Mouse (Mus musculus): Measurements from ENCODE around the gene Syt13.

Gene Syt13

DNA sequence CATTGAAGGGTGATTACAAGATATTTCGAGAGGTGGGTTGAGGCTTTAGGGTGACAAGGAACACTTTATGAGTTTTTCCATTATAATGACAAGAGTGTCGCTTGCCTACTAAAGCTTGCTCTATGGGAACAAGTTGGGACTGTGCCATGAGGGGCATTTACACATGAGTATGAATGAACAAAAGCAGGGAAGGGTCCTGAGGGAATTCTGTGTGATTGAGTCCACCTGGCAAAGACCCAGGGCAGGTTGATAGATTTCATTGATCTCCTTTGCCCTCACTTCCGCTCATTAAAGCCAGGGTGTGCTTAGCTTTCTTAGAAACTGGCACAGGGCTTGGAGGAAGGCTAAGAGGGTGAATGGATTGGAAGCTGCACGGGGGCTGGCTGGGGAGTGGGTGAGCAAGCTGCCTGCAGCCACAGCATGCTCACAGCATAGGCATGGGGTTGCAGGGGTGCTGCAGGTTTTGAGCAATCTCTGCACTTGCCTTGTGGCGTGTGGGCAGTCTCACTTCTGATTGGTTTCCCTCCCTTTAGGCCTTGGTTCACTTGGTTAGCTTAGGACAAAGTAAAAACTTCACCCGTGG is 9.9 kb downstream of the Syt13 start:
- no peak for DNase-seq (ENCODE audit: low read depth, low spot score)

- DNase-seq (ENCODE audit: low read depth, low spot score) = no peak
Observed at GRCm38 (mm10) chr2:92929696-92930095, 14.8 kb downstream of the Syt13 start.

DNA sequence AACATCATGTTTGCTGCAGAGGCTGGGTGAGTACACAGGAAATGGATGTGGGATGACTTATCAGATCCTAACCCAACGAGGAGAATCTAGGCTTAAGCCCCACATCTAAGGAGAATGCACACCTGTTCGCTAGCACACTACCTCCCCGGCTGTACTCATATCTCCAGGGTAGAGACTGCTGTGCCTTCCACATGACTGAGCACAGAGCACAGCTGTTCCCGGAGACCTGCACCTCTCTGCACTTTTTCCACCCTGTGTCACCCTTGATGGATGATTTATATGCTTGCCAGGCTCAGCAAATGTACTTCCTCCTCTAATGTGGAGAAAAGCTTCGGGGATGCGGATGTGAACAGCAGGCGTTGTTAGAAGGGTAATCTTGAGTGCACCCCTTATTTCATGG is 16.2 kb downstream of the Syt13 start:
- no peak for DNase-seq (ENCODE audit: low read depth, low spot score)

DNA sequence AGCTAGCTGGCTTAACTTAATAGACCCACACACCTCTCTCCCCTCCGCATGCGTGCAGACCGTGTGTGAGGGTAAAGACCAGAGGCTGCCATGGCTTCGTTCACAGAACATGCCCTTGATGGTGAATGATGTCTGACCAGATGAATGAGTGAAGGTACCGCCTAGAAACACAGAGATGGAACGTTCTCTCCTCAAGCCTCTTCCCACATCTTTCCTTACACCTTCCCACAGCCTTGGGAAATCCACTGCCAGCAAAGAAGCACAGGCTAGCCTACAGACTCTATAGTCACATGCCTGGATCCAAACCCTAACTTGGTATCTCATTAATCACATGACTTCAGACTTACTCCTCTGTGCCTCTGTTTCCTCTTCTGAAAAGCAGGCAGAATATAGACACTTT is 18.5 kb downstream of the Syt13 start:
- no peak for DNase-seq (ENCODE audit: low read depth, low spot score)

GRCm38 (mm10) chr2:92934312-92934982 is 19.5 kb downstream of the Syt13 start:
- DNase-seq (ENCODE audit: low read depth, low spot score) = no peak

GRCm38 (mm10) chr2:92935483-92935882 is 20.6 kb downstream of the Syt13 start:
- DNase-seq (ENCODE audit: low read depth, low spot score) = no peak

DNA sequence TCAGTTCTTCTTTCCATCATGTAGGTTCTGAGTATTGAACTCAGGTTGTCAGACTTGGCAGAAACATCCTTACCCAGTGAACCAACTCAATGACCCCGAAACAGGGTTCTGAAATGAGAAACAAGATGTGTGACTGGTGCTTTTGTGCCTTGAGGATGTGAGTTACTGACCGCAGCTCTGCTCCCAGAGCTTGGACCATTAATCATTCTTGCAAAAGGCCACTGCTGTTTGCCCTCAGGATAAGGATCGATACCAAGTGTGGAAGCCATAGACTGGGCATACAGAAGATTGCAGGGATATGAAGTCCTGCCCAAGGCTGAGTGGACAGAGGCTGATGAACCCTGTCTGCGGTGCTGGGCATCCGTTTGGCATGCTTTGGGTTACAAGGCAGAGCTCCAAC is 23.2 kb downstream of the Syt13 start:
- DNase-seq (ENCODE audit: low read depth, low spot score) = no peak

DNA sequence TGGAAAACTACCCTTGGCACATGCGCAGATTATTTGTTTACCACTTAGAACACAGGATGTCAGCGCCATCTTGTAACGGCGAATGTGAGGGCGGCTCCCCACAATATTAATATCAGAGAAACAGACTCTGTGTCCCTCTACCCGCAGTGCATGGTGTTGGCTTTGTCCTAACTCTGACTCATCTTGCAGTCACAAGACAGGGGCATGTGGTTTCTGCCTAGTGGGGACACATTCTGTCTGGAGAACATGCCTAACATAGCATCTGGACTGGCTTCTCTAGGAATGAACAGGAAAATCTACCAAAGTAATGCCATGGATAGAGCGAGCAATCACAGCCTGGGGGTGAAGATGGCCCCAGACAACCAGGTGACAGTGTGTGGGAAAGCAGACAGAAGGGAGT is 23.9 kb downstream of the Syt13 start:
- DNase-seq (ENCODE audit: low read depth, low spot score) = no peak

DNA sequence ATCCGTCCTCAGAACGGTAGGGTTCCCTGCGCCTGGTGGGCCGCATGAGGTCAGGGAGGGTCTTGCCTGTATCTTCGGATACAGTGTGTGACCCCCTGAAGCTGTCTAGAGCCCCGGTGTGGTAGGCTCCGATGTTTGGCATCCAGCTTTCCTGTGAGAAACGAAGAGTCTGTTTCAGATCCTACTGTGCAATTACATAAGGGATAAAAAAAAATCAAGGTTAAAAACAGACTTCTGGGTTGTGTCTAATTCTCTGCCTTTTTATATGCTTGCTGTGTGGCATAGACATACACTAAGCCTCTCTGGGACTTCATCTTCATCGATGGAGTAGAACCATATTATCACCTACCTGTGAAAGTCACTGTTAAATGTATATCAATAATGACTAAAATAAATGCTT is 26.1 kb downstream of the Syt13 start:
- no peak for DNase-seq (ENCODE audit: low read depth, low spot score)

- DNase-seq (ENCODE audit: low read depth, low spot score) = no peak
Observed at GRCm38 (mm10) chr2:92941463-92941862, 26.6 kb downstream of the Syt13 start.

DNA sequence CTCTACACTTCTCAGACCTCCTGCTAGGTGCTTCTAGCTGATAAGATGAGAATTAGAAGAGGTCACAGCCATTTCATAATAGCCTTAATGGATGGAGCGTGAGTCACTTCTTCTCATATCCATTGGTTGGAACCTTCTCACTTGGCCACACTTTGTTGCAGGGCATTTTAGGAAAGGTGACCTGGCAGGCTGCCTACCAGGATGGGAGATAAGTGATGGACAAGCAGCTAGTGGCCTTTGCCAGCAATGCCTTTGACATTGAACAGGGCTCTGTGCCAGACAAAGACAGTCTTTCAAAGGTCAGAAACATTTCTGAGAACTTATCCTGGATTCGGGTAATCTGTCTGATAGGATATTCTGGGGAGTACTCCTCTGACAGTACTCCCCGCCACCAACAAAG is 28.5 kb downstream of the Syt13 start:
- no peak for DNase-seq (ENCODE audit: low read depth, low spot score)

DNA sequence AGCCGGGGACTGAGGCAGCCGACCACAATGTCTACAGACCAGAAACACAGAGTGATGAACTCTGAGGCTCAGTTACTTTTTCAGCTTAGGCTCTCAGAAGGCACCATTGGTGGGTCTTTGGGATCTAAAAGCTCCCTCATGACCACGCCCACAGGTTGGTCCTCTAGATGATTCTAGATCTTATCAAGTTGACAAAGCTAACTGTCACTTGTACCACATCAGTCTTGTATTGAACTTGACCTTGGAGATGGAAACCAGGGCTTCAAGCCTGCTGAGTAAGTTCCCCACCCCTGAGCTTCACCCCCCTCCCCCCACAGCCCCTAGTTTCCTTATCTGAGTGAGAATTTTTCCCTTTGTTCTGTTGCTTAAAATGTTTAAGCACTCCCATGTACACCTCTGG is 29.5 kb downstream of the Syt13 start:
- DNase-seq (ENCODE audit: low read depth, low spot score) = no peak

DNA sequence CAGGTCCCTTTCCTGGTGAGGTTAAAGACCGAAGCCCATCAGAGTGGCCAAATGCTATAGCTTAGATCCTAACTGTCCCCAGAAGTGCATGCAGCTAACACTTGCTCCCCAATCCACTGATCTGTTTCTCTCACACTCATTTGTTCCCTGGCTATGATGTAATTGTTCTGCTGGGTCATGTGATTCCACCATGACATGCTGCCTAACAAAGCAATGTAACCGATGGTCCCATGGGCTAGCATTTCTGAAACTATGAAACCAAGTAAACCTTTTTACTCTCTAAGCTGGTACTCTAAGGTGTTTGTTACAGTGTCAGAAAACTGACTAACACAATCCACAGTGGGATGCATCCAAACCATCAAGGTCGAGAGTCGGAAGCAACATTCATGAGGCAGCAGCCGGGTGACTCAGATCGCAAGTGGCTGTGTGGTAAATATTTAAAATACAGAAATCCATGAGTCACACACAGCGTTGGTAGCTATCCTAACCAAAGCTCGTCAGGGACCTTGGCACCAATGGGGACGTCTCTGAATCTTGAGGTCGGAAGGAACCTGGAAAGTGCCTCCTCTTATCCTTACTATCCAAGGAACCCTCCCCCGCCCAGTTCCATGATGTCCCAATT is 30.3 kb downstream of the Syt13 start:
- DNase-seq (ENCODE audit: low read depth, low spot score) = no peak

DNA sequence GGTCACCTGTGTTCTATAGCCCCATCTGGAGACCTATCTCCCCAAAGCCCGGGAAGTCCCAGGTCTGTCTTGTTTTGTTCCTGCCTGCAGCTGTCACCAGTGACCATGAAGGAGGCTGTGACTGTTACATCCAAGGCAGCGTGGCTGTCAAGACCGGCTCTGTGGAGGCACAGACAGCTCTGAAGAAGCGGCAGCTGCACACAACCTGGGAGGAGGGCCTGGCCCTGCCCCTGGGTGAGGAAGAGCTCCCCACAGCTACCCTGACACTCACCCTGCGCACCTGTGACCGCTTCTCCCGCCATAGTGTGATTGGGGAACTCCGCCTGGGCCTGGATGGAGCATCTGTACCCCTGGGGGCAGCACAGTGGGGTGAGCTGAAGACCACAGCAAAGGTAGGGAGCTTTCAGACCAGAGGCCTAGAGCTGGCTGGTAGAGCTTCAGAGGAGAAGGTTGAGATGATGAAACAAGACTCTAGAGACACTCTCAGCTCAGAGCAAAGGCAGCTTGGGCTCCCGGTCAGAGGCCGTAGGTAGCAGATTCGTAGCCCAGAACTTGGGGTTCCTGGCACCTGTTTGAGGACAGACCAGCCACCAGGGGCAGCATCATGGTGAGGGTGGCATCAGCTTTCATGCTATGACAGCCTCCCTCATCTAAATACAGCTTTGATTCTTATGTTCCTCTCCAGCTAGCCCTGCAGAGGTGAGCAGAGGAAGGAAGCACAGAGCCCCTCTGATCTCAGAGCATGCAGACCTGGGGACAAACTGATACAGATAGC is 31.1 kb downstream of the Syt13 start:
- no peak for DNase-seq (ENCODE audit: low read depth, low spot score)

- no peak for DNase-seq (ENCODE audit: low read depth, low spot score)
Observed at GRCm38 (mm10) chr2:92947981-92948698, 33.2 kb downstream of the Syt13 start.

- DNase-seq (ENCODE audit: low read depth, low spot score) = no peak
Observed at GRCm38 (mm10) chr2:92948699-92949300, 33.9 kb downstream of the Syt13 start.

DNA sequence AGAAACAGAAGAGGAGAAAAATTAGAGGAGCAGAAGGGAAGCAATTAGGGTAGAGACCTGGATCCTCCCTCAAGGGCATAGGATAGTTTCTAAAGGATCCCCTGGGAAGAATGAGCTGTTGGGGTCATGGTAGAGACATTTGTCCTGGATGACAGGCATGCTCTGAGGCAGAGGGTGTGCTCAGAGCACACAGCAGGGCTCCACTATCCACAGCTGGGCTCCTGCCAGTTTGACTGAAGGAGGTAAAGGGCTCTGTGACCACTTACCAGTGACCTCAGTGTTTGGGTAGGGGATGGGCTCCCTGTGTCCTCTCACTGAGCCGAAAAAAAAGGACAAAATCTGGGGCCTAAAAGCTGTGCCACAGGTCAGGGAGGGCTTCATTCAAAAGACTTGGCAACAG is 34.6 kb downstream of the Syt13 start:
- DNase-seq (ENCODE audit: low read depth, low spot score) = no peak

DNA sequence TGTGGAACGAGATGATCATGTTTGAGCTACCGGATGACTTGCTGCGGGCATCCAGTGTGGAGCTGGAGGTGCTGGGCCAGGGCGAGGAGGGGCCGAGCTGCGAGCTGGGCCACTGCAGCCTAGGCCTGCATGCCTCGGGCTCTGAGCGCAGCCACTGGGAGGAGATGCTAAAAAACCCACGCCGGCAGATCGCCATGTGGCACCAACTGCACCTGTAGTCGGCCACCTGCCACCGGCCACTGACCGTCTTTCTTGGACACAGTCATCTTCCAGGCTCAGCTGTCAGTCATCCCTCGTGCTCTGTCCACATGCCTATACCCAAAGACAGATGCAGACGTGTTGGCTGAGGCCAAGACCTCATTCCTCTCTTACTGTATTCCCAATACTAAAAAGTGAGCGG is 38.6 kb downstream of the Syt13 start:
- no peak for DNase-seq (ENCODE audit: low read depth, low spot score)

DNA sequence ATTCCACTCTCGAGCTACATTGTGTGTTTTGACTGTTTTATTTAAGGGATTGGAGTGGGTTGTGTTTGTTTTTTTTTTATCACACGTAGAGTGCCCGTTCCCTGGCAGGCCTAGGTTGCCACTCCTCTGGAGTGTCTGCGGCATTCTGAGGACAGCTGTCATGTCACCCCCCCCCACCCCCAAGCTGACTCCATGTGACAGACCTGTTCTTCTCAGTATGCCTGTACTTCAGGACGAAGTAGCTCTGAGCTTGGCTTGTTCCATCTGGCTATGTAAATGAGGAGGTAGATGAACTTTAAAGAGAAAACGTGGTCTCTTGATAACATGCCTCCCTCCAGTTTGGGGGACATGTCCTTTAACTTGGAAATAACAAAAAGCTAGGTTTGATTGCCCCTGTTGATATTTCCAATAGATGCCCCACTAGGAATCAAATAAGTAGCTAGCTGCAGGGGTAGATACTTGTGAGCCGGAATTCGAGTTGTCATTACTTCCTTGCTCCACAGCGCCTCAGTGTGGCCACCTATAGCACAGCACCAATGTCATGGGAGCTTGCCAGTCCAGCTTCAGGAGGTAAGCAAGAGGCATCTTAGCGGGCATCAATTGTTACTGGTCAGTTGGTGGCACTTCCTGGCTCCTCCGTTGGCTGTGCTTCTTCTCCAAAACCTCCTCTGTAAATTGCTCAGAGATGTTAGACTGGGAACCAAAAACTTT is 39.7 kb downstream of the Syt13 start:
- DNase-seq (ENCODE audit: low read depth, low spot score) = no peak

DNA sequence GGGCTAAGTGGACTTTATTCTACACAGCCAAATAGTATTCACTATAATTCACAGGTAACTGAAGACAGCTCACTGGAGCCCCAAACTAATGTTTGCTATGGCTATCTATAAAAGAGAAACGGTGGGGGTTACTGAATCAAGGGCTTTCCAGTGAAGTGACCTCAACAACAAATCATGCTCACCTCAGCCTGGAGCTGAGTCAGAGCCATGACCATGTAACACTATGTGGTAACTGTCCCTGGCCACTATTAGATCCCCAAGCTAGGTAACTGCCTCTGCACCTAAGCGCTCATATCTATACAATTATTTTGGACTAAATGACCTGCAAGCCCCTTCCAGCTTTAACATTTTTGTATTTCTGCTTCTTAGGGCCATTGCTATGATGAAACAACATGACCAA is 42.0 kb downstream of the Syt13 start:
- no peak for DNase-seq (ENCODE audit: low read depth, low spot score)

DNA sequence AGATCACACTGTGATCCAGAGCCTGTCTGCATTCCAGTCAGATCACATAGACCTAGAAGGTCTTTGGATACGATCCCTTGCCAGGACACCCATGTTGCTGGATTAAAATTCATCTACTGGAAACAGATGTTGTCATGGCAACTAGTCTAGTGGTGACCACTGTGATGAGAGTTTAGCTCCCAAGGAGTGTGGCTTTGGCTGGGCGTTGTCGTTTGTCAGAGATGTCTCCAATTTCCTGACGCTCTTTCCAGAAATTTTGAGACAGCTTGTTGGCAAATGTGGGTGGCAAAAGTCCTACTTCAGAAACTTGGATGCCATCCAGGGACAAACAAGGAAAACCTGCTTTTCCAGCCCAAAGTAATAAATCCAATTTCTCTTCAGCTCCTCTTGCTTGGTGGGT is 43.7 kb downstream of the Syt13 start:
- no peak for DNase-seq (ENCODE audit: low read depth, low spot score)

All from brain, embryonic 18.5 days (tissue).